Mouse (Mus musculus): ENCODE results near the gene Sh3bp2.

DNA sequence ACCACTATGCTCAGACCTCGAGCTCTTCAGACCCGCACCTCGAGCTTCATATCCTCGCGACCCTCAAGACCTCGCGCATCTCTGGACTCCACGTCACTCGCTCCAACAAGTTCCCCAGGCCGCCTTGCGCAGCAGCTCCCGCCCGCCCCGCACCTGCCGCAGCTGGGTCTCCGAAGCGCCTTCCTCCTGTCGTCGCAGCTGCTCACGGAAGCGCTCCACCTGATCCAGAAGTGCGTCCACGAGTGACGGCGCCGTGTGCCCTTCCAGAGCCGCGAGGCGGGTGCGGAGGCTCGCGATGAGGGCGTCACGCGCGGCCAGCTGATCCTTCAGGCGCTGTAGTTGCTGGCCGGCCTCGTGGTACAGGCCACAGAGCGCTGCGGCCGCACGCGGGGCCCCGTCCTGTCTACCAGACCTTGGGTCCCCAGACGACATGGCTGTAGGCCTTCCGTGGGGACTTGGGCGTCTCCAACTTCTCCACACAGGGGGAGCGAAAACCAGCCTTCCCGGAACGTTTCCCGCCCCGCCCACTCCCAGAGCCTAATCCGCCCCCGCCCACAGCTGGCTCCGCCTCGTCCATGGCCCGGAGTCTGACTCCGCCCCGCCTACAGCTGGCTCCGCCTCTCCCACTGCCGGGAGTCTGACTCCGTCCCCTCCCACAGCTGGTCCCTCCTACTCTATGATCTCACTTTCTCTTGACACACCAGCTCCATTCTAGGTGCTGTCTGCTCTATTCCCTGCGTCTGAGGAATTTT lies 12.0 kb upstream of the Sh3bp2 start, which contains the start of gene Tnip2:
- TF ChIP-seq CTCF (IDR thresholded peaks at IDR 0.05; ENCODE audit: low read depth): no peak
- TF ChIP-seq EP300 (IDR thresholded peaks at IDR 0.05; ENCODE audit: low read depth): no peak
